Mouse (Mus musculus) left cerebral cortex, adult 8-10 months (tissue): ENCODE data around the gene Pheta2. TPM values are rescaled to one million over a fixed set of nuclear protein-coding genes. Genes with fewer than 3 reads are reported as not detected.
"Not testable (repeated sequence)": the region's sequence is repeated elsewhere in the genome, so short reads cannot be mapped to it uniquely, and the experiment has no call there.

Experiments used
- DNase-seq, 2 experiments: peaks; one replicate each; pipeline ENCODE4 v3.0.0; 2022; ENCODE audit warnings: low spot score in 2 of 2
- total RNA-seq, 4 experiments: library from RNA; stranded (reverse); gene quantifications; 2 replicates each; pipeline ENCODE4 v1.2.4; 2022

Pheta2 gene
- total RNA-seq, 4 experiments from 2014 or later = 0.26 to 0.58 (median 0.48) TPM

DNA sequence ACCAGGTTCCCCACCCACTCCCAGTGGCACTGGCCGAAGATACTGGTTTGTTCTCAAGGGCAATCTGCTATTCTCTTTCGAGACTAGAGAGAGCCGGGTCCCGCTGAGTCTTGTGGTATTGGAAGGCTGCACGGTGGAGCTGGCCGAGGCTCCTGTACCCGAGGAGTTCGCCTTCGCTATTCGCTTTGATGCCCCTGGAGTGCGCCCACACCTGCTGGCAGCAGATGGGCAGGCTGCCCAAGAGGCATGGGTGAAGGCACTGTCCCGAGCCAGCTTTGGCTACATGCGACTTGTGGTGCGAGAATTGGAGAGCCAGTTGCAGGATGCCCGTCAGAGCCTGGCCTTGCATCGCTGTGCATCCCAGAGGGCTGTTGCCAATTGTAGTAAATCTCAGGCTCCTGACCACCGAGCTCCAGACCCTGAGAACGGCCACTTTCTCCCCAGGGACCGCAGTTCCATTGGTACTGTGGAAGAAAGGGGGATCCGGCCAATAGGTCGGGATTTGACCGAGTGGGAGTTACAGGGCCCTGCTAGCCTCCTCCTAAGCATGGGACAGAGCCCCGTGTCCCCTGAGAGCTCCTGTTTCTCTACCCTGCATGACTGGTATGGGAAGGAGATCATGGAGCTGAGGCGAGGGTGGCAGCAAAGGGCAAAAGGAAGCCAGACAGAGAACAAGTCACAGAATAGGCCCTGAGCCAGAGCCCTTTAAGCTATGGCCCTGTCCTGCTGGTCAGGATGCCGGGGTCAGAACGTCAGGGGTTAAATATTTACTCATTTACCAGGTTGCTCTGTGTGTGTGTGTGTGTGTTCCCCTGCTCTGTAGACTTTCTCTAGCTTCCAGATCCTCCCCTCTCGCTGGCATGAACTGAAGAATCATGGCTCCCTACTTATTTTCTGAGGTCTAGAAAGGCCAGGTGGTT is 4.9 kb downstream of the Pheta2 start:
- DNase-seq = no peak

DNA sequence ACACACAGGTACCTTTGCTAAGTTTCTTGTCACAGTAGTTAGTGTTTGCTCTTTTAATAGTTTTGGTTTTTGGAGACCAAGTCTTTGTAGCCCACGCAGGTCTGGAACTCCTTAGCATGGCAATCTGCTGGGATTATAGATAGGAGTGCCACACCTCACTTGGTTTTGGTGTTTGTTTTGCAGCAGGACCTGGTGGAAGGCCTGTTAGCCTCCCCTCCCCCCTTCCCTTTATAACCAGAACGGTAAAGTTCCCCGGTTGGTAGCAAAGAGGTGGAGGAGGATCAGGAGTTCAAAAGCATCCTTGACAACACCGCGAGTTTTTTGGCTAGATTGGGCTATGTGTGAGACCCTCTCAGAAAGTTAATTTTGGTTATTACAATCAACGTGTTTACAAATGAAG is 6.2 kb downstream of the Pheta2 start:
- DNase-seq = no peak

DNA sequence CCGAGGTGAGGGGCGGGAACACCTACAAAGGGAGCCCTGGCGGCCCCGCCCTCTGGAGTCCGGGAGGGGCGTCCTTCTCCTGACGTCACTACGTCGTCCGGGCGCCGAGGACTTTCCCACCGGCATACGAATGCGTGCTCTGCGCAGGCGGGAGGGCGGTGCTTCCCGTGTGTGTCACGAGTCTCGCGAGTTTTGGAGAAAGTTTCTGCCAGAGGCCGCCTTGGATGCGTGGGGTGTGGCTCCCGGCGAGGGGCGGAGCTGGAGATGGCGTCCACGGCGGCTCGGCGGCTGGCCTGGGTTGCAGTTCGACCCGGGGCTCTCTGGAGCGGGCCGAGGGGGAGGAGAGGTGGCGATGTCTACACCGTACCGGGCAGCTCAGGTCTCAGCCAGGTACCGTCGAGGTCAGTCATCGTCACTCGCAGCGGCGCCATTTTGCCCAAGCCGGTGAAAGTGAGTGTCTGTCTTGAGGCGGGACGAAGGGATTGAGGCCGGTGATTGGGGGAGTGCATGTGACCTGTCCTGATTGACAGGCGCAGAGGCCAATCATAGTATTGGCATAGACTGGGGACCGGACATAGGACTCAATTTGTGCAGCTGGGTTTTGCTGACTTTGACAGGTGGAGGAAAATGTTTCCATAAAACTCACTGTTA is 7.2 kb downstream of the Pheta2 start:
- DNase-seq = peak; percentile 95 to 97

DNA sequence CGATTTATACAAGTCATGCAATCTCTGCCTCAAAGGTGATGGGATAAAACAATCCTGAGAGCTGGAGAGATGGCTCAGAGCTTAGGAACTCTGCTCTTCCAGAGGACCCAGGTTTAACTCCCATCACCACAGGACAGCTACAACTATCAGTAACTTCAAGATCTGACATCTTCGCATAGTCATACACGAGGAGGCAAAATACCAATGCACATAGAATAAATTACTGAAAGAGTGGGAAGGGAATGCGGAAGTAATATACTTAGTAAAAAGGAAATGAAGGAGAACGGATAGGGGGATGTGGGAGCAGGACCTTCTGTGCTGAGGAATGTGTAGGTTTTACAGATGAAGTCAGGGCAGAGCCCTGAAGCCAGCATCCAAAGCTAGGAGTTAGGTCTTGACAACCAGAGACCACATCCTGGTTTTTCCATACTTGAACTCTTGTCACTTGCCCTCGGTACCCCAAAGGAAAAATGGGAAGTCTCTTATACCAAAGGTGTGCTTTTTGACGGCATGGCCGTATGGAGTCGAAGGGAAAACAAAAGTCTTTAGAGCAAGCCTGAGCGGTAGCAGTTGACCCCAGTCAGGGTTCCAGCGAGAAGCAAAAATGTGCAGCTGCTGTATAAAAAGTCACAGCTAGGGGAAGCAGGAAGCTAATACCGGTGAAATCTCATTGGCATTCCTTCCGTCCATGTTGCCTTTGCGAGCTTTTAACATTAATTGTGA is 8.0 kb downstream of the Pheta2 start:
- DNase-seq = no peak

DNA sequence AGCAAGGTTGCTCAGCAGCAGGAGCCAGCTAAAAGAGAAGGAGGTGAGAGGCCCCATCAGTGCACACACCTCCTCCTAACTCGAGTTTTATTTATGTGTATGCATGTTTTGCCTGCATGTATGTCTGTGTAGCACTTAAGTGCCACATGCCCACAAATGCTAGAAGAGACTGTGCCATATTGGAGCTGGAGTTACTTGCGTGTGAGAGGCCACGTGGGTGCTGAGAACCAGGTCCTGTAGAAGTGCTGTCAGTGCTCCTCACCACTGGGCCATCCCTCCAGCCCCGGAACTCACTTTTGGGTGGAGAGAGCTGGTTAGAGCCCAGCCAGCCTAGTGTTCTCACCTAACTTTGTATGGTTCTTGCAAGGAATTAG is 8.5 kb downstream of the Pheta2 start:
- no peak for DNase-seq

DNA sequence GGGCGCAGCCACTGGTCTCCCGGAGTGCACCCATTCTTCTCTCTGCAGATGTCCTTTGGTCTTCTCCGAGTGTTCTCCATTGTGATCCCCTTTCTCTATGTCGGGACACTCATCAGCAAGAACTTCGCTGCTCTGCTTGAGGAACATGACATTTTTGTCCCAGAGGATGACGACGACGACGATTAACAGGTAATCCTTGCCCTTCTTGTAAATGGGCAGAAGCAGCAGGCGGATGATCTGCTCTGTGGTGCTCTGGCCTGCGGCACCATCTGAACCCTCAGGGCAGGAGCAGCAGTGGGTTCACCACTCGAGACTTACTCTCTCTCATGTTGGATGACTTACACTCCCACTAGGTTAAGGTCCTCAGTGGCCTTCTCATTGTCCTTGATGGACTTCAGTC is 9.1 kb downstream of the Pheta2 start:
- no peak for DNase-seq

DNA sequence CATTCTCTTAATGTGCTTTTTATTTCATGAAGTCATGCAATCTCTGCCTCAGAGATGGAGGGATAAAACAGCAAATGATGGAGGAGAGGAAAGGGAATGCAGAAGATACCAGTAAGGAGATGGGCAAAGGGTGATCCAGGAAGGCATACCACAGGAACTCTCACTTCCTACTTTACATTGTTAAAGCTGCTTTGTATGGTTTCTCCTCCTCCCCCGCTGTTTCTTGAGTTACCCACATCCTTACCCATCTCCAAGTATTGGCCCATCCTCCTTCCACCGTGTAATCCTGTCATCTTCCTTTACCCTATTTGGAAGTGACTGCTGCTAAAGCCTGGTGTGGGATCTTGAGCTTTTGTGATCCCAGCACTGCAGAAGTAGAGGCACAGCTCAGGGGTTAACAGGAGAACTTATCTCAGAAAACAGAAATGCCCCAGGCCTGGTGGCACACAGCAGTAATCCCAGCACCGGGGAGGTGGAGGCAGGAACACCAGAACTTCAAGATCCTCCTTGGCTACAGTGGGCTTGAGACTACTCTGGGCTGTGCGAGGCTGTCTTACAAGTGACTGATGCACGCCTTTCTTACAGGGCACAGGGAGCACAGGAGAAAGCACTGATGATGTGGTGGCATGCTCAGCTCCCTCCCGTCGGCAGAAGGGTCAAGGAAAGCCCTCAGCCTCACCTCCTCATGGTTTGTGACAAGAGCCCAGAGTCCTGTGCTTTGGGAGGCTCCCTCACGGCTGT is 9.7 kb downstream of the Pheta2 start:
- no peak for DNase-seq

DNA sequence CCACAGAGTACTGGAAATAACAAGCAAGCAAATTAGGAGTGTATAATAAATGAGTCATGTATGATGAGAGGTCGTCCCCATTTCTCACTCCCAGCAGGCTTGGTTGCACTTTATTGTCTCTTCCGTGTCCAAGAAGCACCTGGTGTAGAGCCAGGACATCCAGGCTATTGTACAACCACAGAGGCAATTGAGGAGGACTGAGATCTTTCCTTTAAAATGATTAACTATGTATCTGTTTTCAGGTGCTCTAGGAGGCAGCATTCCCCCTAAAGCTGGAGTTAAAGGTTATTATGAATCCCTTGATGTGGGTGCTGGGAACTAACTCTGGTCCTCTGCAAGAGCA is 10.2 kb downstream of the Pheta2 start:
- no peak for DNase-seq

DNA sequence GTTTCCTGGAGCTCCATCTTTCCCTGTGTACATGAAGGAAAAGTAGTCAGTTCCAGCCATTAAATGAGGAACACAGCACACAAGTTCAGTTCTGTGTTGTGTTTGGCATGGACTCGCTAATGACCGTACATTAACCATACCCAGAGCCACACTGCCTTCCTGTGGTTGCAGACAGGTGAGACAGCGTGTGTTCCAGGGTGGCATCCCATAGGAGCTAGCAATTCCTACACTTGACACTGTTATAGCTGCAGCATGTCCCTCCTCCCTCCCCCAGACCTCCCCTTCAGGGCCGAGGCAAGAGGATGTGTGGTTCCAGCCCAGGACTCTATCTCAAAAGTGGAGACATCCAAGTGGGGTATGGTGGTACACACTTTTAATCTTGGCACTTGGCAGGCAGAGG is 11.6 kb downstream of the Pheta2 start:
- DNase-seq = no peak

DNA sequence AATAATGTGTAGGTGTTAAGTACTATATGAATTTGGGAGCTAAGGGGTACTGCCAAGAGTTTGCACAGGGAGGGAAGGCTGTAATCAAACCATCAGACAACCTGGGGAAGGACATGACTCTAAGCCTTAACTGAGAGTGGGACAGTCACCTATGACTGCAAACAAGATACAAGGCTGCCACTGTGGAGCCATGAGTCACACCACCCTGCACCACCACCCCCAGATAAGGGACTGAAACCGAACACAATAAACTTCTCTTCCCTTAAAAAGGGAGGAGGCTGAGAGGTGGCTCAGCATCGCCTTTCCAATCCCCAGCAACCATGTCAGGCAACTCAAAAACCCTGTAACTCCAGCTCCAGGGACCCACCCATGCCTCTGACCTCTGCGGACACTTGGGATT is 12.7 kb downstream of the Pheta2 start:
- no peak for DNase-seq

DNA sequence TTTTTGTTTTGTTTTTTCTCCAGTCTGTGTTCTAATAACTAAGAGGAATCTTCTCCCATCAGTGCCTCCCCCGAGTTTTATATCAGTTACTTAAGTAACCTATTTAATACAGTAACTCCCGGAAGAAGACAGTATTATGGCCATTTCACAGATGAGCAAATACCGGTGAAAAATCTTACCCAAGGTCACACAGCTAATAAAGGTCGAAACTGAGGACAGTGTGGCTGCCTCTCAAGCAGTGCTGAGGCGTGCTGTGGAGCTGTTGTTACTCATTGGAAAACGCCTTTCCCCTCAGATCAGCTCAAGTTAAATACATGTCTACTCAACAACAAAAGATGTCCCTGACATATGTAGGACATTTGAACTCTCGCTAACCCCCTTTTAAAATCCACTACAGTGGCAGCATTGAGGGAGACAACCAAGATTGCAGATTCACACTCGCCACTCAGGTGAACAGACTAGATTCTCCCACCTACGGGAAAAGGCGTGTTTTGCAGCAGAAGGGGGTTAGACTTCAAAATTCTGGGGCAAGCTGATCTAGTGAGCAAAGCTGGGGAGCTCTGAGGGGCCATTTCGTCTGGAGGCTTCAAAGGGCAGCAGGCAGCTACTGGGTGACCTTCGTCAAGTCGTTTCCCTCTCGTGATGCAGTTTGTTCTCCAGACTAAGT is 14.5 kb downstream of the Pheta2 start:
- no peak for DNase-seq

DNA sequence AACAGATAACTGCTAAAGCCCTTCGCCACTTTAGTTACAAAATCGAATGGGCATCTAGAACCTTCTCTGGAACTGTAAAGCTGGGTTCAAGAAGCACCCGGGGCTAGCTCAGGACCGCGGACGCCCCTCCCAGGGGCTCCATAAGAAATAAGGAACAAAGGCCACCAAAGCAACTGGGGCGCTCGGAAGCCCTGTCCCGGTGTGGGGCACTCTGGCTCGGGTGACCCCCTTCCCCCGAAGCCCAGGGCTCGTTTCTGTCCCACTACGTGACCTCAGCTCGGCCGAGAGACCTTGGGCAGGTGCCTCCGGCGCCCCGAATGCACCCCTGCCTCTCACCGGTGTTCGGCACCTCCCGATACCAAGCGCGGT is 15.0 kb downstream of the Pheta2 start:
- peak in 1 of 2 experiments; percentile 47 for DNase-seq

DNA sequence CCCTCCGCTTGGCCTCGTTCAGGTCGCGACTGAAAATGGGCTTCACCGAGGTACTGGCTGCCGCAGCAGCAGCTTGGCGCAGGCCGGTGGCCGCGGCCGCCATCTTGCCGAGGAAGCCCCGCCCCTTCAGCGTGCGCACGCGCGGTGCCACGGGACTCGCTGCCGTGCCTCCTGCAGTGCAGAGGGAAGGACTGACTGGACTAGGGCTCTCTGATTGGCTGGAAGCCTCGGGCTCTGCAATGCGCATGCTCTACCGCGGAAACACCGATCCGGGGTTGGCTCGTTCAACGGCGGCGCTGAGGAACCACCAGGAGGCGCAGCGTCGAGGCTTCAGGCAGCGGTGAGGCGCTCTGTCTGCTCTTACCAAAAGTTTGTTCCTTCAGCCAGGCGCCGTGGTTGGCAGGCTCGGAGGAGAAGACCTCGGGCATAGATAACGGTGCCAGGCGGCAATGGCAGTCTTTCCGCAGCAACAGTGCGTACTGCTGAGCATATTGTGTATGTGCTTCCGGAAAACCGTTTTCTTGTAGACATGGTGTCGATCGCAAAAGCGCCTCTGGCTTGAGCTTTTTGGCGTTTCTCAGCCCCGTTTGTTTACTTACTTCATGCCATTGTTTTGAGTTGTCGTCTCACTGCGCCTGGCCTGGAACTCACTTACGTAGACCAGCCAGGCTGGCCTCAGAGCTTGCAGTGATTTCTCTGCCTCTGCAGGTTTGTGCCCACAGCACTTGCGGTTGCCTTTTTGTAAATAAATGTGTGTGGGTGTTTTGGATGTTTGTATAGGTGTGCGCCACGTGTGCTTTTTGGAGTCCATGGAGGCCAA is 15.6 kb downstream of the Pheta2 start, which contains the start of gene Ndufa6:
Gene Ndufa6 (minus strand): TSS at position 197 of the 820 bp plus-strand sequence.
- DNase-seq = peak; percentile 84 to 97

DNA sequence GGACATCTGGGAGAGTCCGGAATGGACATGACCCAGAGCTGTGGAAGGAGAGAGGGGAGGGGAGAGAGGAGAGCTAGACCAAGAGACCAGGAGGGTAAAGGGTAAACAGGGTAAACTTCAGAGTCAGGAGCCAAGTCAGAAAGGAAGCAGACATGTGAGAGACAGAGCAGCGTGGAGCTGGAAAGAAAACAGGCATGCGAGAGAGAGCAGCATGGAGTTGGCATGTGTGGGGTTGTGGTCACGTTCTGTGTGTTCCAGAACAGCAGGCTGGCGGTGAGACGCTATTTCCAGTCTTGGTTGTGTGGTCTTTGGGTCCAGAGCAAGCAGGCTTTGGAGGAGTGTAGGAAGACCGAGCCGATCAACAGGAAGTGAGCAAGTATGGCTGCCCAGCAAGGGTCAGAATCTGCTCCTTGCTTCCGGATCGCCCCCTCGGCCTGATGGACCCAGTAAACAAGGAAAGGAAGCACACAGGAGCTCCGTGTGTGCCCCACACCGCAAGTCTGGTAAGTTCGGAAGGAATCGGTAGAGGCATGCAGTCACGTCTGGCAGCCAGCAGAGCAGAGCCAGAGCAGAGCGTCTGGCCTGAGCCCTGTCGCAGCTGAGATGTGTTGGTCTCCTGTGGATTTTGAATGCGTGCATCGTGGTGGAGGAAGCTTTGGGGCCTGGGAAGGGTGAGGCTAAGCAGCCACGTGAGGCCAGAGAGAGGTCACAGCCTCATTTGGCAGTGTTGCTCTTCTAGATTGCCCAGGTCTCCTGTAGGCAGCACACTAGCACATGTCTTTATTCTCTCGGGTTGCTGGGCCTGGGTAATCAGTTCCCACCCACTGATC is 19.9 kb downstream of the Pheta2 start:
- no peak for DNase-seq

DNA sequence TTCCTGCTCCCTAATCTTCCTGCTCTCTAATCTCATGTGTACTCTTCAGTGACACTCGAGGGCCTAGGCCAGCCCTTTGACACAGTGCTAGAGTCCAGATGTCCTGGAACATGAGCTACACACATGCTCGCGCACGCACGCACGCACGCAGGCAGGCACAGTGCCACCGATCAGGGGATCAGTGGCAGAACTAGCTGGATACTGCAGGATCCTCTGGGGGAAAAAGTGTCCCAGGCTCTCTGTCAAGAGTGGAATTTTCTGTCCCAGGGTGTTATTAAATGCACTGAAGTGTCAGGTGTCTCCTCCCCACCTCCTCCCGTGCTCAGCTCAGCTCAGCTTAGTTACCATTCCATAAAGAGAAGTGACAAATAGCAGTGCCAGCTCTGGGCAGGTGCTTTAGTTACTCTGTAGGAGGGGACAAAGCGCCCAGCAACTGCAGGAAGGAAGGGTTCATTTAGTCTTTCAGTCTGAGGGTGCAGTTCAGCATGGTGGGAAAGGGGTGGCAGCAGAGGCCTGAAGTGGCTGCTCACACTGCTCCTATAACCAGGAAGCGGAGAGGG is 22.8 kb downstream of the Pheta2 start:
- peak in 1 of 2 experiments; percentile 4 for DNase-seq

DNA sequence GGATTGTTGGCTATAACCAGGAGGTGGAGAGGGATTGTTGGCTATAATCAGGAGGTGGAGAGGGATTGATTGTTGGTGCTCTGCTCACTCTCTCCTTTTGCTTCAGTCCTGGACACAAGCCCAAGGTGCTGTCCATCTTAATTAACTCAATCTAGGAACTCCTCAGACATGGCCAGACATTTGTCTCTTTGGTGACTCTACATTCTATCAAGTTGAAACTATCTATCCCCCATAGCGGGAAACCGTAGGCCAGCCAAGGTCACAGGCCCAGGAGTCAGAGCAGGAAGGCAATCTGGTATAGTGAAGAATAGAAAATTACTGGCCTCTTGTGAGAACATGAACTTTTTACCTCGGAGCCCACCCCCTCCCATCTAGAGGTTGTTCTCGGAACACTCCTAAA is 23.5 kb downstream of the Pheta2 start:
- no peak for DNase-seq

DNA sequence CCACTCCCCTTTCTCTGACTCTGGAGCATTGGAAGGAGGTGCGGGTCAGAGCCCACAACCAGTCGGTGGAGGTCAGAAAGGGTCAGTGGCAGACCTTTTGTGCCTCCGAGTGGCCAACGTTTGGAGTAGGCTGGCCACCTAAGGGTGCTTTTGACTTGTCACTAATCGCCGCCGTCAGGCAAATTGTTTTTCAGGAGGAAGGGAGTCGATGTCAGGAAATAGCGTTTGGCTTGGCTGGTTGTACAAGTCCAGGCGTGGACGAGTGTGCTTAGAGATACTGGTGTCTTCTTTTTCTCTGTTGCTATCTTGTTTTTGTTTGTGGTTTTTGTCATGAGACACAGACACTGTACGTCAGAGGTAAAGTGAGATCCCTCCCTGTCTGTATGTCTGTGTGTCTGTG is 25.1 kb downstream of the Pheta2 start:
- not testable (repeated sequence) for DNase-seq

DNA sequence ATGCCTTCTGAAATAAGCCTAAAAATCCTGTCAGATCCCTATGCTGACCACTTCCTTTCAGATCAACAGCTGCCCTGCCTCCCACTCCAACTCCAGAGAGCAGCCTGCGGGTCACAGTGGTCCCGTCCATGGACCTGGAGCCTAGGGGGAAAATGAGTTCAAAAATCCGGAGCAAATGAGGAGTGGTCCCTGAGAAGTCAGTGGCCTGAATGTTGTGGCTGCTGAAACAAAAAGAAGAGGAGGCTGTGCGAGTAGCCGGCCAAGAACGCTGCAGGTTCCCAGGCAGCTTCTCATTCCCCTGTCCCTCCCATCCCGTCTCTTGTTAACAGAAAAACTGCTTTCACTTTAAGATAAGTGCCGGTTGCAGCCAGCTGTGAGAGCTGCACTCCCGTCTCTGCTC is 25.8 kb downstream of the Pheta2 start:
- DNase-seq = not testable (repeated sequence)

DNA sequence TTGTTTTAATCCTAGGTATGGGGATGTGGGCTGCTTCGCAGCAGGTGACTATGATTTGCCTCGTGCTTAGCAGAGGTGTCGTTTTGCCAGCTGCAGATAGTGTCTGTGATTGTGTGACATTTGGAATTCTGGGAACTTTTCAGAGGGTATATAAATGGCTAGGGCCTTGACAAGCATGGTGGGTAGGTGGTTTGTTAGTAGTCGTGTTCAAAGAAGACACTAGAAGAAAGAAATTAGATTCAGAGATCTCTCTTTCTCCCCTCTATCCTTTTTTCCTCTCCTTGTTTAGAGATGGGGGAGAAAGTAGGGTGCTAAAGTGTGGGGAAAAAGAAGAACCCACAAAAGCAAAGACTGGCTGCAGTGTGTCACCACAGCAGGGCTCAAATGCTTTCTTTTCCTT is 29.4 kb downstream of the Pheta2 start:
- no peak for DNase-seq
